Mouse (Mus musculus): ENCODE results near the gene Olfr412.

Olfr412 gene

DNA sequence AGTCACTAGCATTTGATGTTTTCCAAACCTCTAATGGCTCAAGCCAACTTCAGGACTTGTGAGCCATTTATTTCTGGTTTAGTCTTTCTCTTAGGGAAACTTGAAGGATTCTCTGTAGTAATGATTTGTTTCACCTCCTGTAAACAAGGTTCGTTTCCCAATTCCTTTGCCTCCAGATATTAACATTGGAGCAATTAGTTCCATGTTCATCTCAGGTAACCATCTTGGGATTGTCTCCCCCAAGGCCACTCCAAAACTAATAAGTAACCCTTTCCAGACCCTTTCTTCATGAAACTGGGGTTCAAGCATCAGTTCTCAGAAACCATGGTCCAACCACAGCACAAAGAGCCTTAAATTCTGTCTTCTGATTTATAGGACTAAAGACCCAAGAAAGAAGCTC, at the start of gene Olfr412:
Olfr412 (plus strand) TSS at position 301 of the 400 bp plus-strand sequence.
- DNase-seq: no peak

DNA sequence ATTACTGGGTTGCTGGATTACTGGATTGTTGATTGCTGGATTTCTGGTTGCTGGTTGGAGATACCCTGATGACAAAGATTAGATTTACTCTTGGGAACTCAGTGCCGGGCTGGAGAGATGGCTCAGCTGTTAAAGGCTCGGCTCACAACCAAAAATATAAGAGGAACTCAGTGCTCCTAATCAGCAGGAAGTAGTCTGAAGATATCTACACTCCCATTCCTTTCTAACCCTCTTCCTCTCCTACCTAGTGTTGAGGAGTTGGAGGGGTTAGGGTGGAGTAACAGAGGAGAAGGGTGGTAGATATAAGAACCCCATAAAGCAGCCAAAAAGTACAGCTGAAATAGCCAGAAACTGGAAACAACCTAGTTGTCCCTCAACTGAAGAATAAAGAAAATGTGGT, 35.8 kb upstream of the Olfr412 start:
- DNase-seq: no peak

DNA sequence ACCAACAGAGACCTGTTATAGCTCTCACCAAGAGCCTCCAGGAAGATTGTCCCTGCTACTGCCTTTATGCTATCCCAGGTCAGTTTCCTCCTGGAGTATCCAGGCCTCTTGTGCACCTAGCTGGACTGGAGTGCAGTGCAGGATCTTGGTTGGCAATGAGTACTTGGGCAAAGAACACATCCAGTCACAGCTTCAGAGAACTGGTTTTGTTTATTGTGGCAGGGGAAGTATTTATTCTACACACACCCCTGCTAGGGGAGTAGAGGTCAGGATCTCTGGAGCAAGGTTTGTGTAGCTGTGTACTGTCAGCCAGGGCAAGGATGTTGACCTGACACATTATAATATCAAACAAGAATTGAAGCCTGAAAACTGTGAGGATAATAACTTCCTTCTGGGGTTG, 33.1 kb upstream of the Olfr412 start:
- no peak for DNase-seq

DNA sequence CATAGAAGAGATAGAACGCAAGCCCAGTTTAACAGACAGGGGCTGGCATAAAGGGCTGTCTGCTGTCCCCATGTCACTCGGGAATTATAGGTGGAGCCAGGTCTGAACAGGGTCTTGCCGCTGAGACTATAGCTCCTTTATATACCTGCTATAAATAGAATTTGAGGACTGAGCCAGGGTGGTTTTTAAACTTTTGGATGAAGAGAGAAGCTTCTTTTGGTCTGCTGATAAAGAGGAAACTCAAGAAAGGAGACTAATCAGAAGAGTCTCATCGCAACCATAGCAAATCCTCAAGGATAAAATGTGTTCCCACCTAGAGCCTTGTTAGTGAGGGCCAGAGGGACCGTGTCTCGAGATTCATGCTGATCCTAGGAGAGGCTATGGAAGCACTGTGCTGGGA, 23.9 kb upstream of the Olfr412 start, which contains the start of gene Olfr410:
Olfr410 (minus strand) TSS at position 101 of the 400 bp plus-strand sequence.
- DNase-seq: no peak

GRCm38 (mm10) chr11:74352550-74352949, 9.3 kb upstream of the Olfr412 start, which contains the start of gene Olfr411:
Olfr411 (minus strand) TSS chr11:74352650.
- no peak for DNase-seq

DNA sequence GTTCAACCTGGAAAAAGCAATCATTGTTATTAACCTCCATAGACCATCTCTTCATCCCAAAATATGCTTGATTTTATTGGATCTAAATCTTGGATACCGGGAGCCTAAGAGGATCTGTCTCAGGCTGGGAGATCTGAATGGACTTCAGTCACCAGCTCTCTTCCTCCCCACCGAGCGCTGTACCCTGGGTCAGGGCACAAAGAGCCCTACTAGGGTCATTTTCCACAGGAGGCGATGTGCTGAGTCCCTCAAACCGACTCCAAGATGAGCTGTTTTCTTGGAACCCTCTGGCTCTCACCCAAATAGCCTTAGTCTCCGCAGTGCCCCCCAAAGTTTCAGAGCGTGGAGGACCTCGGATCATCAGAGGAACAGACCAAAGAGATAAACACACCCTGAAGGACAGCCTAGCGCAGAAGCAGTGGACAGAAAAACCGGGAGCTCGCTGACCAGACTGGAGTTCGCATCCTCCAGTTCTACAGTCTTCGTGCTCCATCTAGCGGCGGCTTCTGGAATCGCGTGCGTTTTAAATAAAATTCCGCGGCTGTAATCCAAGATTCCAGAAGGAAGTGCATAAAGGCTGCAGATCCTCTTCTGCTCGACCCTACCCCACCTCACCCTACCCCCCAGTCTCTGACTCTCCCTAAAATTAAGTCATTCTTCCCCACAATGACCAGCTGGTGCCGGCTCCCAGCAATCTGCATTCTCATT, 9.7 kb downstream of the Olfr412 start:
- peak; percentile 45 to 62 for DNase-seq

GRCm38 (mm10) chr11:74376847-74377246, 15.0 kb downstream of the Olfr412 start:
- peak in 1 of 2 experiments; percentile 27 for DNase-seq

DNA sequence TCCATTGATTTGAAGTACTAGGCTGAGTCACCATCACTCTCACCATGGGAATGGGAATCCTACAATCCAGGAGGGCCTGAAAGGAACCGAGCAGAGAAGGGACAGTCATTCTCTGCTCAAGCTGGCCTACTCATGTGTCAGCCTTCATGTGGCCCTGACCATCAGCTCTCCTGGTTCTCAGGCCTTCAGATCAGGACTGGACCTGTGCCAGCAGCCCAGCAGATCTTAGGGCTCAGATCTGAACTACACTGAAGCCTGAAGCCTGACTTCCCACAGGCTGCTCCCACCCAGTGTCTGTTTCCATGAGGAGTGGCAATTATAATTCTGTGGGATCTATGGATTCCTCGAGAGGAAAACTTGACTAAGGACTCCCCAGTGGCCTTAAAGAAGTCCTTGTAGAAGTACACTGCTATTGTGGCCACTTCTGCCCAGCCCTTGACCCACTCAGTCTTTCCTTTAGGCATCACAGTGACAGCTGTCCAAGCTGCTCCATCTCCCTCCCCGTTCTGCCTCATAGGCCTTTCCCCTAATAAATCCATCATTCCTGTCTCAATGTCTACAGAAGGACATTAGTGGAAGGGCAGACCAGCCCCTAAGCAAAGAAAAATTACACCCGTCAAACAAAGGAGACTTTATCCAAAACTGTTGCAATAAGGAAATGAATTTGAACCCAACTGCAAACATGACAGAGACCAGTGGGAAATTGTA, 17.5 kb downstream of the Olfr412 start:
- no peak for DNase-seq

DNA sequence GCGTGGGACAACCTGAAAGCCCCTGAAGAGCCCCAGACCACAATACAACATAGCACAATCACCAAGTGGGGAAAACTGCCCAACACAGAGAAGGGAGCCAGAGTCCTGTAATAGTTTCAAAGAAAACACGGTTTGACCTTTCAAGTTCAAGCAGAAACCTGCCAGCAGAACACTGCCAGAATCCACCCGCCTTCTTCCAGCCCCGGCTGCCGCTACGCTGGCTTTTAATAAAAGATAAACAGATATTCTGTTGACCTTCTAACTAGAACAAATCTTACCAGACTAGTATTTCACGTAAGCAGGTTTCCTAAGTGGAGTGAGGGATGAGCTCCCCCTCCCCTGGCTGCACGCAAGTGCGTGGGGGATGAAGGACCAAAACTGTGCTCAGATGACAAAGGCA, 23.8 kb downstream of the Olfr412 start:
- DNase-seq: peak in 1 of 2 experiments; percentile 14

GRCm38 (mm10) chr11:74387203-74387602, 25.3 kb downstream of the Olfr412 start:
- DNase-seq: no peak

GRCm38 (mm10) chr11:74391899-74392298, 30.0 kb downstream of the Olfr412 start:
- no peak for DNase-seq

DNA sequence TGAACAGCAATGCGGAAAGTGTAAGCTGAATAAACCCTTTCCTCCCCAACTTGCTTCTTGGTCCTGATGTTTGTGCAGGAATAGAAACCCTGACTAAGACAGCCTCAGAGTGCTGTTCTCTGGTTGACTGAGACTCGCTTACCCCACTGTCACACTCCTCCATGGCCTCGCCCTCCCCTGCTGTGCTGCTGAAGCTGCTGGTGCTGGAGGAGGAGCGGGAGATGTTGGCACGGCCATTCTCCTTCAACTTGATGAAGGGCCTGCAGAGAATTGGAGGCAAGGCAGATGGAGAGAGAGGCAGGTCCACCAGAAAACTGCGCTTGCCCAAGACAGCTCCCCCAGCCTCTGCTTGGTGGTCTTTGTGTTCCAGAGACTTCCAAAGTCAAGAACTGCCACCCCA, 31.0 kb downstream of the Olfr412 start:
- no peak for DNase-seq

DNA sequence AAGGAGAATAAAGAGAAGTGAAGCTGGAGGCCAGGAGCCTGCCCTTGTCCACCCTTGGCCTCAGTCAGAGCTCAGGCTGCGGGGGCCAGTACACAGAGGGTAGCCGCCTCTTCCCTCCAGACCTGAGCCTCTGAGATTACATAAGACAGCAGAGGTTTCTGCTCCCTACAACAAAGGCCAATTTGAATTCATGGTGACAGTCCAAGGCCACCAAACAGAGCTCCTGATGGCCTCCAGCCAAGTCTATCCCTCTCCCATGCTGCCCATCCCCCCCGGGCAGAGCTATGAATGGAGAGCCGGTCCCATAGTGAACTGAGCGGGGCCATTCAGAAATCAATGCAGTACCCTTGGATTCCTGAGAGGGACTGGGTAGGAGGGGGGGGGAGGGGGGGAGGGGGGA, 31.6 kb downstream of the Olfr412 start:
- no peak for DNase-seq

- no peak for DNase-seq
These were observed 33.7 kb downstream of the Olfr412 start for GRCm38 (mm10) chr11:74395583-74395982.

DNA sequence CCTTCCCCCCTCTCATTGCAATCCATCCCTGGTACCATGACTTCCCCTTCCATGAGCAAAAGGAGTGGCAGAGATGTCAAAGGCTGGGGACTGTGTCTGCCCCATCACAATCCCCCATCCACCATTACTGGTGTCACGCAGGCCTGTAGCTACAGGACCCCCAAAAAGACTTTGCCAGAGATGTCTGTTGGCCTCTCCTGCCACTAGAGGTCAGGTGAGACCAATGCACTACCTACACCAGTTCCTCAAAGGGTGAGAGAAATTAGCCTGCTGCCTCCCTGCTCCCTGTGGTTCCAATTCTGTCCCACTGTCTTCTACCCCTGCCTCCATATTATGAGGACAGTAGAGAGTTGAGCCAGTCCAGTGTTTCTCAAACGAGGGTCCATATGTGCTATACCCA, 40.3 kb downstream of the Olfr412 start:
- no peak for DNase-seq

GRCm38 (mm10) chr11:74404216-74404615, 42.3 kb downstream of the Olfr412 start:
- peak in 1 of 2 experiments; percentile 4 for DNase-seq

- DNase-seq: no peak
These were observed 43.3 kb downstream of the Olfr412 start for GRCm38 (mm10) chr11:74405201-74405600.

DNA sequence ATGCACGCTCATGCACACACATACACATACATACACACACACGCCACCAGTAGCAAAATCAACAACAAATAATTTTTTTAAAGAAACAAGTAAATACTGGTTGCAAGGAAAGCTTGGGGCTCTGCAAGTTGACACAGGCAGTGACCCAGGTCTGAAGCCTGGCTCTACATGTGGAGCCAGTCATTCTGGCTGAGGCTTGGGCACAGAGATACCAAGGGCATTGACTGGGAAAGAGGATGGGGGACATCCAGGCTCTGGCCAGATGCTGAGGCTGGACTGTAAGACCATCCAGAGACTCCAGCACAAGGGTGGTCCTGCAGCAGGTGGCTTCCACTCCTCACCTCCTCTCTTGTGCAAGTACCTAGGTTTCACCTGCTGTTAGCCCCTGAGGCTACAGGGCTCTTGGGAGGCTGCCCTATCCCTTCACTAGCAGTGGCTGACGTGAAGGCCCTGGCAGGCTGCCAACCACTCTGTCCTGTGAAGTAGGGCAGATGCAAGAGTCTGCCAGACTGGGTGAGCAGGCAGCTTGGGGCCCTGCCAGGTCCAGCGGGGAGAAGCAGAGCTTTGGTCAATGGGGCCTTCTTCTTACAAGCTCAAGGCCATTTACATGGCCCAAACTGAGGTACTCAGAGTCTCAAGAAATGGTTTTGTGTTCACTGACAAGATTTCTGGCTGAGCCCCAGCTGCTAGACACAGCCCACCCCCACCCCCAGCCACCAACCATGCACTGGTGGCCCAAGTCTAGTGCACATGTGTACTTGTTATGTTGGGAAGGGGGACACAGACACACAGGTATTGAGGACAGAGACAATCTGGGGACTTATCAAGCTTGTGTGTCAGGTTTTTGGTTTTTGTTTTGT, 46.9 kb downstream of the Olfr412 start:
- peak; percentile 84 to 90 for DNase-seq

DNA sequence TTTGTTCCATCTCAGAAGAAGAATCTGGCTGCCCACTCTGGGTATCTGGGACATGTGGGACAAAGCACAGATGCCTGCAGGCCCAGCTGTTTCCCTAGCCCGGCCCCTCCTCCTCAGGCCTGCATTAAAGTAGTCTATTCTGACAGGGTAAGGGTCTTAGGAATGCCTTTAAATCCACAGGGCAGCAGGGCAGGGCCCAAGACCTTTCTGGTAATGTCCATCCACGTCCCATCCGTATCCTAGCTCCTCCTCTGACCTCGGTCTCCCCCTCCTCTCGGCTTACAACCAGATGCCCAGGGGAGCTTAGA, 47.5 kb downstream of the Olfr412 start:
- no peak for DNase-seq

- DNase-seq: peak in 1 of 2 experiments; percentile 21
These were observed 47.9 kb downstream of the Olfr412 start for GRCm38 (mm10) chr11:74409757-74410174.

- no peak for DNase-seq
These were observed 50.1 kb downstream of the Olfr412 start for GRCm38 (mm10) chr11:74411943-74412342.

DNA sequence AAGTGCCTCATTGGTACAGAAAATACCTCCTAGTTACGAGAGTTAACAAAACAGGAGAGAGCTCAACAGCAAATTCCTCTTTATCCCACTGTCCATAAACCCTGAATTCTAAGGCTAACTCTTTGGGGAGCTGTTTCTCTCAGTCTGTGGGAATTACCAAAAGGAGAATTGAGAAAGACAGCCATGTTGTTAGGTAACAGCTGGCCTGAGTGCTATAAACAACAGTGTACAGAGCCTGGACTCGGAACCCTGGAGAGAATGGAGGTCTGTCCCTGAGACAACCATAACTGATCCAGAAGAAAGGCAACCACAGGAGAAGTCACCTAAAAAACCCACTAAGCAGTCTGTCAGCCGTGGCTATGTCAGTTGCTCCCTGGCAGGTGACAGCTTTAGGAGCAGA, 50.6 kb downstream of the Olfr412 start:
- no peak for DNase-seq

DNA sequence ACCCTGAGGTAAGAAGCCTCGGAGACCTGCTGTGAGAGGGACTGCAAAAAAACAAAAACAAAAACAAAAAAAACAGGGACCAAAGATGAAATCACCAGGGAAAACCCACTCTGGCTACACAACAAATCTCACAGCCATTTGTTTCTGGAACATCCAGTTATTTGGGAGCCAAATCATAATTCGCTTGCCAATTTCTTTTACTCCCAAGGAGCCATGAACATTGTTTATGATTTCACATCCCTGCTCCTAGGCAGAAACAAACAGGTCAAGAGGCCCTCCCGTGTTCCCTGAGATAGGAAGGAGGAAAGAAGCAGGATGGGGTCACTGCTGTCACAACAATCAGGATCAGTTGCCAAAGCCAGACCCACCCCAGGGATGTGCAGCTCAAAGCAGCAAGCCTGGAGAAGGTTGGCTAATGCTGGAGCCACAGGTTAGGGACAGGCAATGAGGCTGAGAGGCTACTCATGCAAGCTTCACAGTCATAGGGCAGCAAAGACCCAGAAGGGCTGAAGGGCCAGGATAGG, 51.6 kb downstream of the Olfr412 start:
- DNase-seq: no peak

Measured in lung, adult 18-20 months (tissue).